Mouse (Mus musculus): ENCODE data around the gene Hipk1. TPM values are rescaled to one million over a fixed set of nuclear protein-coding genes. Genes with fewer than 3 reads are reported as not detected.

Hipk1 gene
- total RNA-seq, 2 experiments from 2014 or later: 108 to 115 TPM

GRCm38 (mm10) chr3:103724137-103724536 is 67.2 kb downstream of the Hipk1 start:
- DNase-seq (ENCODE audit: extremely low spot score in 1 of 2, low spot score in 1 of 2): no peak

DNA sequence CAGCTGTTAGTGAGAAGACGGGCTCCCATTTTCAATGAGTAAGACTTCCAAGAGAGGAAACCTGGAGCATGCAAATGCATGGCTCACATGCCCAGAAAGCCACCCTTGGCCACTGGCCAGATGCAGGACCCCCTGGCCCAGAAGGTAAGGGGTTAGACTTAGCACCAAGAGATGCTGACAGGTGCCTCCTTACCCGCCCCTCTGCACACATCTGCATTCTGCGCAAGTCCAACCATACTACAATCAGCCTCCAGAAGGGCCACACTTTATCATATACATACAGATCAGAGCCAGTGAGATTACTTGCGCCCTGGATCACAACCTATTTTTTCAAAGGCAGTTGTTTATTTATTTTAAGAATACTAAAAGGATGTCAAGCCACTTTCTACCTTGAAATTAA is 72.6 kb downstream of the Hipk1 start:
- DNase-seq (ENCODE audit: extremely low spot score in 1 of 2, low spot score in 1 of 2): no peak

- DNase-seq (ENCODE audit: extremely low spot score in 1 of 2, low spot score in 1 of 2): no peak
These were observed 74.3 kb downstream of the Hipk1 start for GRCm38 (mm10) chr3:103716774-103717760.

DNA sequence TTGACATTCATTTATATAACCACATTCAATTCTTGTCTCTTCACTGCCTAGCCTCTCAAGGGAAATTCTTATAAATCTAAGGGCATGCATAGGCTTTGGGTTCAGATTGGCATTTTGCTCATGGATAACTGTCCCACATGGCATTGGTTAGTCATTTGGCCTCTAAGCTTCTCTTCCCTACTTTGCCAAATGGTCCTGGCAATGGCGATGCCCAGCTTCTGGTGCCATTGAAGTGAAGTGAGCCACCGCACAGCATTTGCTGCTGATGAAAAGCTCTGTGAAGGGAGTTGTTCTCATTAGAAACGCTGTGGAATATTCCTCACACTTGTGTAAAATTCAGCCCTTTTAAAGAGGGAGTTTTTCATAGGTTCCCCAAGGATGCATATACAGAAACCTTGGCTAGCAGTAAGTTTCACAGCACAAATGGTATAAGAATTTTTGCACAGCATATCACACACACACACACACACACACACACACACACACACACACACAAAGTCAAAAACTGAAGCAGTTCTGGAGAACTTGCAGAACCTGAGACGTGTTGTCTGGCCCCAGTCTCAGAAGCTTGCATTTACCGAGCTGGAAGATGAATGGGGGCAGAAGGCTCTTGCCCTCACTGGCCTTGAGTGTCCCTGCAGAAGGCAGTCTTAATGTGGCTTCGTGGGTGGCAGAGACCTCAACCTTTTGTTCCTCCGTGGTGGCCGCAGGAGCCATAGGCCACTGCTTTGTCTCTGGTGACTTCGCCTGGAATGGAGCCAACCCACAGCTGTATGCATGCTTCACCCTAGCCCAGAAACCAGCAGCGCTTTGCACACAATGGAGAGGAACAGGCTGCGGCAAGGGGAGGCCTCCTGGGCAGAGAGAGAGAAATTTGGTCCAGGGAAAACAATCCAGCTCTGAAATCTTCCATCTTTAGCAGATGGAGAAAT is 75.3 kb downstream of the Hipk1 start:
- no peak for DNase-seq (ENCODE audit: extremely low spot score in 1 of 2, low spot score in 1 of 2)

DNA sequence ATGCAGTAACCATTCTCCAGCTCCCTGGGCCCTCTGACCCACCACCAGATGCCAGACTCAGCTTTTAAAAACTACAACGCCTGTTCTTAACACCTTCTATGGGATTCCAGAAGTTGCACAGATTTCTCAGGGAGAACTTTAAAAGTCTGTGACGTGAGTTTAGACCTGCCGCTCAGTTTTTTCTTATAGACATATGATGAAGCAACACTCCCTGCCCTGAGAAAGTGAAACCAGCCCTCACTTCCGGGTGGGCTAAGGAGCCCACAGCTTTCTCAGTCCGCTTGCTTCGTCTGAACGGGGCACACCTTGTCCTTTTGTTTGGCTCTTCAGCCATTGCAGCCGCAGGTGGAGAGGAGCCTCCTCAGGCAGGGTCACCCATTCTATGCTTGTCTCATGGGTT is 76.4 kb downstream of the Hipk1 start:
- no peak for DNase-seq (ENCODE audit: extremely low spot score in 1 of 2, low spot score in 1 of 2)

GRCm38 (mm10) chr3:103714236-103714875 is 77.0 kb downstream of the Hipk1 start:
- DNase-seq (ENCODE audit: extremely low spot score in 1 of 2, low spot score in 1 of 2): no peak

GRCm38 (mm10) chr3:103712196-103712595 is 79.2 kb downstream of the Hipk1 start:
- DNase-seq (ENCODE audit: extremely low spot score in 1 of 2, low spot score in 1 of 2): no peak

- no peak for DNase-seq (ENCODE audit: extremely low spot score in 1 of 2, low spot score in 1 of 2)
These were observed 81.8 kb downstream of the Hipk1 start for GRCm38 (mm10) chr3:103709470-103710040.

GRCm38 (mm10) chr3:103705426-103705825 is 85.9 kb downstream of the Hipk1 start:
- DNase-seq (ENCODE audit: extremely low spot score in 1 of 2, low spot score in 1 of 2): no peak

DNA sequence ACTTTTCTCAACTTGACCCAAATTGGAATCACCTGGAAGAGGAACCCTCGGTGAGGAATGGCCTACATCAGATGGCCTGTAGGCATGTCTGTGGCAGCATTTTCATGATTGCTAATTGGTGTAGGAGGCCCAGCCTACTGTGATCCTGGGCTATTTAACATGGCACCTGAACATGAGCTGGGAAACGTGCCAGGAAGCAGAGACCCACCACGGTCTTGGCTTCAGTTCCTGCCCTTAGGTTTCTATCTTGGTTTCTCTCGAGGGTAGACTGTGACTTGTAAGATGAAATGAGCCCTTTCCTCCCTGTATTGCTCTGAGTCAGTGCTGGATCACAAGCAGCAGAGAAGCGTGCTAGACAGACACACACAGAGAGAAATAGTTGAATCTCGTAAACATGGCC is 86.7 kb downstream of the Hipk1 start:
- DNase-seq (ENCODE audit: extremely low spot score in 1 of 2, low spot score in 1 of 2): no peak

- no peak for DNase-seq (ENCODE audit: extremely low spot score in 1 of 2, low spot score in 1 of 2)
These were observed 94.9 kb downstream of the Hipk1 start for GRCm38 (mm10) chr3:103696388-103696925.

DNA sequence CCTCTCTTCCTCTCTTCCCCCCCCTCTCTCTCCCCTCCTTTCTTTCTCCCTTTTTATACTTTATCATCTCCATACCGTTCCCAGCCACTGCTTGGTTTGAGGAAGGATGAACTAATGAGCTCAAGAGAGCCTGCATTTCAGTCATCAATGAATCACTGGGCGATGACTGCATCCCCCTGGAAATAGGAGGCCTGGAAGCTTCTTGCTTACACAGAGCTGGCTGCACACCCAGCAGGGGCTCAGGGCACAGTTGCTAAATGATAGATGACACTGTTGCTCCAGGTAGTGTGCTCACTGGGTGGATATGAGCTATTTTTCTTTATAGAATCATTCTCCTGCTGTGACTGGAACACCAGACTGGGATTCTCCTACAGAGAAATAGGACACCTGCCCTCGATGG is 95.8 kb downstream of the Hipk1 start:
- no peak for DNase-seq (ENCODE audit: extremely low spot score in 1 of 2, low spot score in 1 of 2)

GRCm38 (mm10) chr3:103690506-103690905 is 100.9 kb downstream of the Hipk1 start:
- DNase-seq (ENCODE audit: extremely low spot score in 1 of 2, low spot score in 1 of 2): no peak

Other genes starting within 250 kb of the Hipk1 start
- 1 to 10 TPM; 6.6 to 7.0 TPM for gene Syt6, start 216.3 kb downstream of the Hipk1 start, total RNA-seq (2021)
- under 1 TPM in 1 of 2 experiments, not detected in 1; 0.59 TPM for gene Atg4a-ps, start 145.5 kb downstream of the Hipk1 start, total RNA-seq (2021)
- gene Olfml3, start 53.6 kb downstream of the Hipk1 start, total RNA-seq (2021): 10 to 100 TPM; 12.5 to 15.0 TPM
- gene Gm10964, start 52.2 kb downstream of the Hipk1 start, total RNA-seq (2021): not detected
- 1 to 10 TPM; 8.5 to 9.3 TPM for gene Dclre1b, start 17.9 kb upstream of the Hipk1 start, total RNA-seq (2021)
- 10 to 100 TPM; 15.3 to 18.6 TPM for gene Ap4b1, start 18.0 kb upstream of the Hipk1 start, total RNA-seq (2021)
- gene Gm43064, start 18.0 kb upstream of the Hipk1 start, total RNA-seq (2021): under 1 TPM in 1 of 2 experiments, not detected in 1; 0.31 TPM
- gene Bcl2l15, start 41.0 kb upstream of the Hipk1 start, total RNA-seq (2021): 1 to 10 TPM; 1.5 to 1.6 TPM
- gene Ptpn22, start 68.2 kb upstream of the Hipk1 start, total RNA-seq (2021): under 1 TPM; 0.91 to 0.96 TPM
- 10 to 100 TPM; 20.0 to 20.3 TPM for gene Rsbn1, start 122.6 kb upstream of the Hipk1 start, total RNA-seq (2021)
- gene Phtf1, start 176.5 kb upstream of the Hipk1 start, total RNA-seq (2021): 10 to 100 TPM; 38.7 to 46.7 TPM